Mouse (Mus musculus) embryonic facial prominence, embryonic 10.5 days (tissue): ENCODE measurements around the gene Hist2h3c1. TPM values are rescaled to one million over a fixed set of nuclear protein-coding genes. Genes with fewer than 3 reads are reported as not detected.

Experiments used
- DNase-seq: peaks from one replicate; pipeline ENCODE4 v3.0.0-alpha.2; 2017; ENCODE audit warnings: low spot score
- H3K27ac ChIP-seq: fragments of 300-500 bp; sonication (generic); replicated peaks from 2 replicates; pipeline ENCODE4 v1.5.1; 2016; ENCODE audit warnings: mild to moderate bottlenecking
- H3K27me3 ChIP-seq: fragments of 300-500 bp; sonication (generic); replicated peaks from 2 replicates; pipeline ENCODE4 v1.6.1; 2016; ENCODE audit warnings: low read depth, mild to moderate bottlenecking; ENCODE audit not compliant: poor library complexity, severe bottlenecking
- H3K36me3 ChIP-seq: fragments of 300-500 bp; sonication (generic); replicated peaks from 2 replicates; pipeline ENCODE4 v1.6.1; 2016; ENCODE audit warnings: mild to moderate bottlenecking, moderate library complexity
- H3K4me1 ChIP-seq: fragments of 300-500 bp; sonication (generic); 2 replicates; pipeline ENCODE4 v1.6.1; 2016
- H3K4me3 ChIP-seq: fragments of 300-500 bp; sonication (generic); 2 replicates; pipeline ENCODE4 v1.5.1; 2016; ENCODE audit warnings: mild to moderate bottlenecking, moderate library complexity
- H3K9me3 ChIP-seq: fragments of 300-500 bp; sonication (generic); 2 replicates; pipeline ENCODE4 v1.6.1; 2016; ENCODE audit warnings: mild to moderate bottlenecking
- WGBS: fragments of 180-500 bp; shearing (Covaris S2); methylation state at CpG from one replicate; pipeline ENCODE4 v1.1.7; 2016; 5-methylcytosine and 5-hydroxymethylcytosine counted together
- polyA plus RNA-seq: library from polyadenylated mRNA; unstranded; fragments of >200 nt; fragmentation: Nextera tagmentation; extraction: Ambion mirVana; gene quantifications from 2 replicates; pipeline ENCODE4 v1.2.1, GENCODE M21; 2016

Hist2h3c1 gene
- polyA plus RNA-seq, 1 experiment from 2014 or later: 0.81 TPM

DNA sequence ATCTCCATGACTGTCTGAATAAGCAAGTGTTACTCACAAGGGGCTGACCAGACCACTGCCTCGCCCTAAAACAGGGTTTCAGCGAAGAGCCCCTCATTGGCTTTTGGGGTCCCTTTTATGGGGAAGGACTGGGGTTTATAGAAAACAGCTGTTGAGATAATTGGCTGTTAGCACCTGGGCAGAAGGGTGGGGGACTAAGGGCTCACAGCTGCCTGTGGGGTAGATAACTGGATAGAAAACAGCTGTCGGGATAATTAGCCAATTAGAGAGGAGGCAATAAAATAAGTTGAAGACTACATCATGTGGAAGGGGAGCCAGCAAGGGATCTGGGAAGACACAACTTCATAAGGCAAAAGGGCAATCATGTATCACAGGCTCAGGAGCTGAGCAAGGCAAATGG, 4.4 kb downstream of the Hist2h3c1 start:
- H3K27me3 ChIP-seq: no peaks in the 10 kb centered on the region
- no peak for DNase-seq
- no peaks in the 10 kb centered on the region for H3K36me3 ChIP-seq
- peaks cover 49% of the 10 kb centered on the region for H3K4me1 ChIP-seq
- no peaks in the 10 kb centered on the region for H3K9me3 ChIP-seq
- peak overlapping the region; percentile 35 for H3K27ac ChIP-seq
- WGBS: 71% methylated on average over 3 of the region's 3 CpGs
- no peak overlapping the region for H3K4me3 ChIP-seq

DNA sequence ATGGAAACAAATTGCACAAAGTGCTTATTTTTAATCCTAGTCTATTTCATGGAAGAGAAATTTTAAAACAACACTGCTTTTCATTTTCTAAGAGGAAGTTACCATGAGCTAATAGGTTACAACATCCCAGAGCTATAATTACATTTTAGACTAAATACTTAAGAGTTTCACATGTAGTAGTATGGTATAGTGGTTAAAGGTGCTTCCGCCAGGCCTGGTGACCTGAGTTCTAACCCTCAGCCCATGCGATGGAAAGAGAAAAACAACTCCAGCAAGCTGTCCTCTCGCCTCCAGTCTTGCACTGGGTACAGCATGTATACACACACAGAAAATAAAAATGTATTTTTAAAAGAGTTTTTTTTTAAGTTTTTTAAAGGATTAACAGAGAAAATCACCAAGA, 5.3 kb downstream of the Hist2h3c1 start:
- Histone ChIP-seq H3K27ac (no peak overlapping the region), H3K4me1 (peaks cover 53% of the 10 kb centered on the region), H3K36me3 (no peaks in the 10 kb centered on the region), H3K9me3 (no peaks in the 10 kb centered on the region), H3K27me3 (no peaks in the 10 kb centered on the region), H3K4me3 (no peak overlapping the region)
- no peak for DNase-seq
- 89% methylated on average over 3 of the region's 3 CpGs for WGBS

- peak overlapping the region; percentile 57 for H3K27ac ChIP-seq
- WGBS: 50% methylated on average over 10 of the region's 10 CpGs
- peaks cover 29% of the 10 kb centered on the region for H3K4me1 ChIP-seq
- H3K36me3 ChIP-seq: no peaks in the 10 kb centered on the region
- peak; percentile 56 for DNase-seq
- no peaks in the 10 kb centered on the region for H3K27me3 ChIP-seq
- H3K9me3 ChIP-seq: no peaks in the 10 kb centered on the region
- H3K4me3 ChIP-seq: no peak overlapping the region
These were observed 8.3 kb downstream of the Hist2h3c1 start for GRCm38 (mm10) chr3:96254683-96255355.

- H3K4me1 ChIP-seq: peaks cover 18% of the 10 kb centered on the region
- no peak overlapping the region for H3K27ac ChIP-seq
- WGBS: 85% methylated on average over 5 of the region's 5 CpGs
- no peaks in the 10 kb centered on the region for H3K9me3 ChIP-seq
- no peaks in the 10 kb centered on the region for H3K27me3 ChIP-seq
- no peaks in the 10 kb centered on the region for H3K36me3 ChIP-seq
- DNase-seq: no peak
- no peak overlapping the region for H3K4me3 ChIP-seq
These were observed 9.6 kb downstream of the Hist2h3c1 start for GRCm38 (mm10) chr3:96255926-96256593.

DNA sequence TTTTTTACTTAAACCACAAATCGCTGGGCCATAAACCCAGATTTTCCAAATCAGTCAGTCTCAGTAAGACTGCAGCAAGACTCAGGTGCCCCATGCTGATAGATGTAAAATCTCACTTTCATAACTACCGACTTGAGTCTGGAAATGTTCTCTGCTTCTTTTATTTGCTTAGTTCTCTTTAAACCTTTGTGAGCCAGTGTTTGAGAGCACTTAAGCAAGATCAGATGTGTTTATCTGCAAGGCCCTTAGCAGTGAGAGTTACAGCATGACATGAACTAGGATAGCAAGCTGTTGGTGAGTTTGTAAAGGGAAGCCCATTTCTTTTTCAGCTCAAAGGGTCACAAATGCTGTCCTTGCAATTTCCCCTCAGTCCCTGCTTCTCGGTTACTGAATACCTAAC, 10.7 kb downstream of the Hist2h3c1 start:
- 82% methylated on average over 3 of the region's 3 CpGs for WGBS
- Histone ChIP-seq H3K36me3 (no peaks in the 10 kb centered on the region), H3K9me3 (no peaks in the 10 kb centered on the region), H3K4me3 (no peak overlapping the region), H3K27me3 (no peaks in the 10 kb centered on the region), H3K4me1 (peaks cover 26% of the 10 kb centered on the region), H3K27ac (no peak overlapping the region; the same call in 1 of the 2 replicates)
- DNase-seq: no peak

- DNase-seq: no peak
- Histone ChIP-seq H3K36me3 (no peaks in the 10 kb centered on the region), H3K4me1 (peaks cover 39% of the 10 kb centered on the region), H3K9me3 (no peaks in the 10 kb centered on the region), H3K27me3 (no peaks in the 10 kb centered on the region), H3K27ac (peak overlapping the region; percentile 51), H3K4me3 (no peak overlapping the region)
- 88% methylated on average over 5 of the region's 5 CpGs for WGBS
These were observed 13.7 kb downstream of the Hist2h3c1 start for GRCm38 (mm10) chr3:96260220-96260619.

- 65% methylated on average over 3 of the region's 3 CpGs for WGBS
These were observed 15.1 kb downstream of the Hist2h3c1 start for GRCm38 (mm10) chr3:96261623-96262022.

GRCm38 (mm10) chr3:96262216-96262875, 15.9 kb downstream of the Hist2h3c1 start:
- H3K36me3 ChIP-seq: no peaks in the 10 kb centered on the region
- H3K9me3 ChIP-seq: no peaks in the 10 kb centered on the region
- peak; percentile 85 for DNase-seq
- no peaks in the 10 kb centered on the region for H3K27me3 ChIP-seq
- peaks cover 42% of the 10 kb centered on the region for H3K4me1 ChIP-seq
- H3K27ac ChIP-seq: peak overlapping the region; percentile 98
- WGBS: 2% methylated on average over 19 of the region's 19 CpGs
- peak overlapping the region; percentile 63 for H3K4me3 ChIP-seq

More at GRCm38 (mm10) chr3:96261623-96262022, 15.1 kb downstream of the Hist2h3c1 start:
- Histone ChIP-seq H3K4me1 (peaks cover 34% of the 10 kb centered on the region), H3K4me3 (peak overlapping the region; percentile 63), H3K27me3 (no peaks in the 10 kb centered on the region), H3K9me3 (no peaks in the 10 kb centered on the region), H3K27ac (peak overlapping the region; percentile 98), H3K36me3 (no peaks in the 10 kb centered on the region)
- DNase-seq: no peak

GRCm38 (mm10) chr3:96262979-96263550, 16.6 kb downstream of the Hist2h3c1 start, which contains the start of gene Hist2h4:
Gene Hist2h4 (minus strand): TSS chr3:96263311.
- peaks cover 49% of the 10 kb centered on the region for H3K4me1 ChIP-seq
- under 1% methylated on average over 40 of the region's 40 CpGs for WGBS

GRCm38 (mm10) chr3:96263558-96264403, 17.3 kb downstream of the Hist2h3c1 start:
- 8% methylated on average over 27 of the region's 27 CpGs for WGBS
- peaks cover 51% of the 10 kb centered on the region for H3K4me1 ChIP-seq

More at GRCm38 (mm10) chr3:96262979-96263550, 16.6 kb downstream of the Hist2h3c1 start, which contains the start of gene Hist2h4:
- Histone ChIP-seq H3K27me3 (no peaks in the 10 kb centered on the region), H3K9me3 (no peaks in the 10 kb centered on the region), H3K27ac (peak within 1 kb of the TSS; percentile 98), H3K4me3 (peak within 1 kb of the TSS; percentile 63), H3K36me3 (no peaks in the 10 kb centered on the region)
- peak; percentile 95 for DNase-seq

GRCm38 (mm10) chr3:96264404-96264949, 18.0 kb downstream of the Hist2h3c1 start:
- DNase-seq: peak; percentile 39
- no peaks in the 10 kb centered on the region for H3K27me3 ChIP-seq
- no peaks in the 10 kb centered on the region for H3K36me3 ChIP-seq
- WGBS: 76% methylated on average over 7 of the region's 7 CpGs
- H3K4me1 ChIP-seq: peaks cover 51% of the 10 kb centered on the region
- peak overlapping the region; percentile 98 for H3K27ac ChIP-seq
- H3K4me3 ChIP-seq: peak overlapping the region; percentile 63
- no peaks in the 10 kb centered on the region for H3K9me3 ChIP-seq

More at GRCm38 (mm10) chr3:96263558-96264403, 17.3 kb downstream of the Hist2h3c1 start:
- DNase-seq: peak; percentile 69
- no peaks in the 10 kb centered on the region for H3K27me3 ChIP-seq
- H3K9me3 ChIP-seq: no peaks in the 10 kb centered on the region
- no peaks in the 10 kb centered on the region for H3K36me3 ChIP-seq
- peak overlapping the region; percentile 98 for H3K27ac ChIP-seq
- H3K4me3 ChIP-seq: peak overlapping the region; percentile 63
